Mouse (Mus musculus) neural tube, embryonic 11.5 days (tissue): ENCODE data around the gene Camta1. TPM values are rescaled to one million over a fixed set of nuclear protein-coding genes. Genes with fewer than 3 reads are reported as not detected.

Experiments
- ATAC-seq: fragments of 200-750 bp; cut with Nextera tagmentation; 2 replicates; pipeline ENCODE4 v1.8.0; 2017; ENCODE audit warnings: moderate number of reproducible peaks, mild to moderate bottlenecking, moderate TSS enrichment, moderate library complexity; ENCODE audit not compliant: insufficient read depth, low FRiP score, low TSS enrichment
- DNase-seq: peaks from one replicate; pipeline ENCODE4 v3.0.0-alpha.2; 2015; ENCODE audit warnings: low spot score
- H3K27ac ChIP-seq: fragments of 300-500 bp; sonication (generic); 2 replicates; pipeline ENCODE4 v1.5.1; 2014; ENCODE audit warnings: low read depth, mild to moderate bottlenecking, low read length
- H3K27me3 ChIP-seq: fragments of 300-500 bp; sonication (generic); 2 replicates; pipeline ENCODE4 v1.6.1; 2014; ENCODE audit warnings: mild to moderate bottlenecking, low read length, mixed read lengths; ENCODE audit not compliant: control insufficient read depth, insufficient read depth
- H3K36me3 ChIP-seq: fragments of 300-500 bp; sonication (generic); 2 replicates; pipeline ENCODE4 v1.6.1; 2014; ENCODE audit warnings: mild to moderate bottlenecking, low read length, moderate library complexity, mixed read lengths; ENCODE audit not compliant: control insufficient read depth, insufficient read depth
- H3K4me1 ChIP-seq: fragments of 300-500 bp; sonication (generic); 2 replicates; pipeline ENCODE4 v1.6.1; 2014; ENCODE audit warnings: low read length, mixed read lengths; ENCODE audit not compliant: control insufficient read depth, insufficient read depth
- H3K4me2 ChIP-seq: fragments of 300-500 bp; sonication (generic); 2 replicates; pipeline ENCODE4 v1.6.1; 2014; ENCODE audit warnings: low read depth, mild to moderate bottlenecking, moderate library complexity
- H3K4me3 ChIP-seq: fragments of 300-500 bp; sonication (generic); 2 replicates; pipeline ENCODE4 v1.5.1; 2014; ENCODE audit warnings: low read depth, low read length
- H3K9ac ChIP-seq: fragments of 300-500 bp; sonication (generic); 2 replicates; pipeline ENCODE4 v1.6.1; 2014; ENCODE audit warnings: mild to moderate bottlenecking, low read length
- H3K9me3 ChIP-seq: fragments of 300-500 bp; sonication (generic); 2 replicates; pipeline ENCODE4 v1.6.1; 2016; ENCODE audit warnings: low read length; ENCODE audit not compliant: control insufficient read depth
- WGBS: fragments of 180-500 bp; shearing (Covaris S2); extraction: QIAGEN DNeasy Blood & Tissue Kit; methylation state at CpG from one replicate; pipeline ENCODE4 v1.1.7; 2014; 5-methylcytosine and 5-hydroxymethylcytosine counted together
- polyA plus RNA-seq: library from polyadenylated mRNA; unstranded; fragments of >200 nt; fragmentation: Nextera tagmentation; extraction: Ambion mirVana; gene quantifications from 2 replicates; pipeline ENCODE4 v1.2.1, GENCODE M21; 2014

Gene Camta1
- polyA plus RNA-seq, 1 experiment from 2014 or later = 131 TPM

- Histone ChIP-seq H3K9me3 (no peaks in the 10 kb centered on the region), H3K4me3 (peak overlapping the region; percentile 61; the same call in 1 of the 2 replicates), H3K9ac (peak overlapping the region; percentile 99), H3K27ac (peak overlapping the region; percentile 99), H3K4me2 (peak overlapping the region; percentile 85), H3K36me3 (no peaks in the 10 kb centered on the region), H3K27me3 (no peaks in the 10 kb centered on the region), H3K4me1 (peaks cover 28% of the 10 kb centered on the region)
- WGBS = 71% methylated on average over 16 of the region's 16 CpGs
- no peak for DNase-seq
- no peak for ATAC-seq
These were observed 731.7 kb downstream of the Camta1 start for GRCm38 (mm10) chr4:151129725-151130557.

GRCm38 (mm10) chr4:151128641-151129541 lies 732.8 kb downstream of the Camta1 start:
- no peaks in the 10 kb centered on the region for H3K9me3 ChIP-seq
- peak overlapping the region; percentile 85 for H3K4me2 ChIP-seq
- DNase-seq = peak; percentile 90
- 0% methylated on average over 68 of the region's 69 CpGs for WGBS
- H3K27me3 ChIP-seq = no peaks in the 10 kb centered on the region
- no peaks in the 10 kb centered on the region for H3K36me3 ChIP-seq
- peak overlapping the region; percentile 99 for H3K9ac ChIP-seq
- H3K27ac ChIP-seq = peak overlapping the region; percentile 99
- H3K4me3 ChIP-seq = peak overlapping the region; percentile 61
- peaks cover 28% of the 10 kb centered on the region for H3K4me1 ChIP-seq
- peak; percentile 67 for ATAC-seq

GRCm38 (mm10) chr4:151127636-151128548 lies 733.8 kb downstream of the Camta1 start:
- Histone ChIP-seq H3K9ac (peak overlapping the region; percentile 99), H3K4me3 (peak overlapping the region; percentile 61), H3K27me3 (no peaks in the 10 kb centered on the region), H3K9me3 (no peaks in the 10 kb centered on the region), H3K36me3 (no peaks in the 10 kb centered on the region), H3K4me2 (peak overlapping the region; percentile 85), H3K27ac (peak overlapping the region; percentile 99), H3K4me1 (peaks cover 28% of the 10 kb centered on the region)
- ATAC-seq (peak; percentile 59), DNase-seq (peak; percentile 66)
- 6% methylated on average over 9 of the region's 10 CpGs for WGBS

- ATAC-seq (no peak), DNase-seq (no peak)
- whole genome bisulfite sequencing = 92% methylated on average over 3 of the region's 3 CpGs
- H3K4me3 ChIP-seq = no peak overlapping the region
- no peaks in the 10 kb centered on the region for H3K27me3 ChIP-seq
- no peaks in the 10 kb centered on the region; the same call in 1 of the 2 replicates for H3K36me3 ChIP-seq
- H3K9ac ChIP-seq = no peak overlapping the region
- no peaks in the 10 kb centered on the region for H3K4me1 ChIP-seq
- no peak overlapping the region for H3K27ac ChIP-seq
- no peak overlapping the region for H3K4me2 ChIP-seq
- no peaks in the 10 kb centered on the region for H3K9me3 ChIP-seq
These were observed 742.8 kb downstream of the Camta1 start for GRCm38 (mm10) chr4:151118883-151119282.

- WGBS = 93% methylated on average over 7 of the region's 7 CpGs
- no peak overlapping the region for H3K27ac ChIP-seq
- no peak overlapping the region for H3K4me3 ChIP-seq
- H3K36me3 ChIP-seq = no peaks in the 10 kb centered on the region
- H3K9ac ChIP-seq = no peak overlapping the region
- H3K4me2 ChIP-seq = no peak overlapping the region
- H3K4me1 ChIP-seq = no peaks in the 10 kb centered on the region
- ATAC-seq = no peak
- H3K27me3 ChIP-seq = 0 out of 2 replicates have a peak, but pooled peaks cover 4% of the 10 kb centered on the region
- no peak for DNase-seq
- no peaks in the 10 kb centered on the region for H3K9me3 ChIP-seq
These were observed 747.1 kb downstream of the Camta1 start for GRCm38 (mm10) chr4:151114574-151114973.

- DNase-seq (no peak), ATAC-seq (no peak)
- Histone ChIP-seq H3K4me2 (no peak overlapping the region), H3K27ac (no peak overlapping the region), H3K9ac (no peak overlapping the region), H3K4me1 (0 out of 2 replicates have a peak, but pooled peaks cover 6% of the 10 kb centered on the region), H3K9me3 (no peaks in the 10 kb centered on the region), H3K27me3 (0 out of 2 replicates have a peak, but pooled peaks cover 7% of the 10 kb centered on the region), H3K4me3 (no peak overlapping the region), H3K36me3 (no peaks in the 10 kb centered on the region)
- WGBS = 51% methylated on average over 8 of the region's 8 CpGs
These were observed 750.5 kb downstream of the Camta1 start for GRCm38 (mm10) chr4:151111226-151111625.

GRCm38 (mm10) chr4:151108834-151109241 lies 752.8 kb downstream of the Camta1 start:
- Histone ChIP-seq H3K27me3 (0 out of 2 replicates have a peak, but pooled peaks cover 7% of the 10 kb centered on the region), H3K4me3 (peak overlapping the region; percentile 85), H3K4me1 (0 out of 2 replicates have a peak, but pooled peaks cover 6% of the 10 kb centered on the region), H3K27ac (peak overlapping the region; percentile 54; the same call in 1 of the 2 replicates), H3K4me2 (peak overlapping the region; percentile 97), H3K9ac (peak overlapping the region; percentile 88), H3K9me3 (no peaks in the 10 kb centered on the region), H3K36me3 (no peaks in the 10 kb centered on the region)
- DNase-seq (no peak), ATAC-seq (peak; percentile 48; the same call in 1 of the 2 replicates)
- 5% methylated on average over 18 of the region's 20 CpGs for WGBS
